Mouse (Mus musculus) stomach, postnatal 0 days (tissue): ENCODE measurements around the gene Flywch2.

Experiments
- CTCF ChIP-seq: IDR thresholded peaks from 2 replicates; pipeline ENCODE4 v1.5.1; 2016; ENCODE audit warnings: antibody characterized with exemption, low read depth, mild to moderate bottlenecking, moderate library complexity
- EP300 ChIP-seq: optimal IDR thresholded peaks from 2 replicates; pipeline ENCODE3; 2016; ENCODE audit warnings: antibody characterized with exemption

GRCm38 (mm10) chr17:23771284-23772218 is 14.3 kb downstream of the Flywch2 start, which contains the start of gene Flywch1:
- TF ChIP-seq CTCF (no peak; the same call in 1 of the 2 replicates), EP300 (no peak)
